Mouse (Mus musculus) thymus, adult 2 months (tissue): ENCODE measurements around the gene Mr1.

Source experiments
- CTCF ChIP-seq: fragments of 200-500 bp; IDR thresholded peaks from 2 replicates; pipeline ENCODE4 v1.5.1; 2012; ENCODE audit warnings: mild to moderate bottlenecking, control low read depth, low read length, moderate library complexity, borderline replicate concordance; ENCODE audit not compliant: control insufficient read depth, poor library complexity, insufficient read depth; ENCODE audit errors: extremely low read depth
- POLR2A ChIP-seq: fragments of 200-500 bp; IDR thresholded peaks from 2 replicates; pipeline ENCODE4 v1.6.1; 2012; ENCODE audit warnings: mild to moderate bottlenecking, low read length, control low read depth, moderate library complexity; ENCODE audit not compliant: control insufficient read depth, poor library complexity, insufficient read depth; ENCODE audit errors: extremely low read depth

DNA sequence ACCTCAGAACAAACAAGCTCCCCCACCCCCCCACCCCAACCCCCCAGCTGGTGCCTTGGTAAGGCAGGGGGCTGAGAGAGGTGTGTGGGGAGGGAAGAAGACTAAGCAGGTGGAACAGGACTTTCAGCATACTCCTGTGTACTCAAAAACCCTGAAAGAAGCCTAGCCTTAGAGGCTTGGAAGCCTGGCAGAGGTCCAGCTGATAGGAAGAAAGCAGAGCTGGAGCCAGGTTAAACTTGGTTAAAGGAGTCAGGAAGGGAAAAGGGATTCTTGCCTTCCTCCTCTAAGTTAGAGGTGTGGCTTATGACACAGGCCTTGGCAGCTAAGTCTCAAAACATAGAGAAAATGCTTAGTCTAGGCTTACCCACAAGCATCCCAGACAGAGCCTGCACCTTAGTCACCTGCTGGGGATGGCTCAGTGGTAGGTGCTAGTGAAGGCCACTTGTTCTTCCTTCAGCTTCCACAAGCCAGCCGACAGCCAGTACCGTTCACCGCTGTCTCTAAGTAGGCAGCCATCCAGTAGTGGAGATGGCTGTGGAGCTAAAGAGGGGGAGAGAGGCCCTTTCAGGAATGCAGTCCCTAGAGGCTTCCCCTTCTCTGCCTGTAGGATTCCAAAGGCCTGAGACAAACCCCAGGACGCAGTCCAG, 53.3 kb downstream of the Mr1 start:
- TF ChIP-seq POLR2A, result no peak
- TF ChIP-seq CTCF, result no peak
